Mouse (Mus musculus) spleen, embryonic (tissue): ENCODE results near the gene BC028528.
"Not testable (repeated sequence)": the region's sequence is repeated elsewhere in the genome, so short reads cannot be mapped to it uniquely, and the experiment has no call there.

ENCODE experiments used
- CTCF ChIA-PET: fragments of 350-600 bp; sonication (Branson Sonifier 250); formaldehyde crosslinking; loops from one replicate; lab custom pipeline; 2022; lab: Charles Lee

BC028528 gene

DNA sequence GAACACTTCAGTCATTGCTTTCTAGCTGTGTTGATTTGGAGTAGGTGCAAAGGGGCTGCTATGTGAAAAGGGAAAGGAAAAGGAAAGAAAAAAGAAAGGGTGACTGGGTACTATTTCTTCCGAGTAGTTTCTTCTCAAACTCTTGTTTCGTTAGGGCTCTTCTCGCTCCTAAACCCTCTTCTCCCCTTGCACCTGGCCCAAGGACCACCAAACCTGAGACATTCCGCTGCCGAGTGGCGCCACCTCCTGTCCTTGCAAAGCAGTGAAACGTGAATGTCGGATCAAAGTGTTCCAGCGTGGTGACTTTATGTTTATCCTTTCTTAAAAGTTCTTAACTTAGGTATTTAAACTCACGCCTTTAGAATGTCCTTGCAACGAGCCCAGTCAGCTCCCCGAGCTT is 15.1 kb upstream of the BC028528 start:
- CTCF ChIA-PET: interaction anchor here (0.7 to 1.6 kb wide), 3 partner anchors 24 to 253 kb away, joined by 3 to 10 read pairs (median 3); partner anchors contain the start of gene Ciart

DNA sequence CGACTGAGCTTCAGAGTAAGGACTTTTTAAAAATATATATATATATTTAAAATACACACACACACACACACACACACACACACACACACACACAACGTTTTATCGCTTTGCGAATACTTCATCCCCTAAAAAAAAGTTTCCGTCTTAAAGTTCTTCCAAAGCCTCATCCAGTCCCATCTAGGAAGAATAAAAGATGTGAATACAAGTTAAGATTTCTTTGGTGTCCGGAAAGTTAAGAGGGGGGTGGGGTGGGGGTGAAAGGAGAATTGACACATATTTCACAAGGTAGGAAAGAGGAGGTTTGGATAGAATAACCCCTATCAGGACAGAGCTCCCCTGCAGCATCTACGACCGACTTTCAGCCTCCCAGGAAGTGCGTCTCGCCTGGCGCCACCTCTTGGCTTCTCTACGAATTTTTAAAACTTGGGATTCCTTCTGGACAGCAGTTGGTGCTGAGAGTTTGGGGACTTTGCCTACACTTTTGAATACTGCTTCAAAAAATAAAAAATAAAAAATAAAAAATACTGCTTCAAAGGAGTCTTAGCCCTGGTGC is 14.2 kb upstream of the BC028528 start:
- CTCF ChIA-PET: interaction anchor here (0.5 to 1.6 kb wide), 8 partner anchors 20 to 254 kb away, joined by 3 to 10 read pairs (median 6); partner anchors contain the start of gene Ciart

DNA sequence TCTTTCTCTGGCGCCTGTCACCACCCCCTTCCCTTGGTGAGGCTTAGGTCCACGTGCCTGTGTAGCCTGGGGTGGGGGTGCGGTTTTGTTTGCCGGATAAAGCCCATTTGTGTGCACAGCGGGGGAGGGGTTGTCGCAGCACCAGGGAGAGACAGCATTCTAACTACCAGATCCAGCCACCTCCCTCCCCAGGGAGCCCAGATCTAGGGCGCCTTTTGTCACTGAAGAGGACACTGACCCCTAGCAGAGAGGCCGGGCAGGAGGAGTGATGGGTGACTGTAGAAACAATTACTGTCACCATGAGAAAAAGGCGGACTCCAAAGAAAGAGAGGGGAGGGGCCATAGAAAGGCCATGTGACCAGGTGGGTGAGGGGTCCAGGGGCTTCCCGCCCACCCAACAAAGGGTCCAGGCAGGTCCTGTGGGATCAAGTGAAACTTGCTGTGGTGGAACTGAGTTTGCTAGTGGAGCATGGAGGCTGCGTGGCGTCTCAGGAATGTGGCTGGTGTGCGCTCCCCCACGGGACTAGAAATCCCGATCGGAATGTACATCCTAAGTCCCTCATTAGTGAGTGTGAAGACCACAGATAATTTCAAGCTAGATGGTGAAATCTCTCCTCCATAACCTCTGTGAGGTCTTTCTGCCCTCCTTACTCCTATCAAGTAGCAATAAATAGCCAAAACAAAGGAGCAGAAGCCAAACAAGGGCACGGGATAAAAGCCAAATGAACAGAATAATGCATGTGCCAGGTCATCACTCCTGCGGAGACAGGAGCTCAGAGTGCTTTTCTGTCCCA is 13.5 kb upstream of the BC028528 start:
- CTCF ChIA-PET: interaction anchor here (0.5 to 1.6 kb wide), 7 partner anchors 21 to 101 kb away, joined by 3 to 10 read pairs (median 6); partner anchors contain the start of gene Ciart

DNA sequence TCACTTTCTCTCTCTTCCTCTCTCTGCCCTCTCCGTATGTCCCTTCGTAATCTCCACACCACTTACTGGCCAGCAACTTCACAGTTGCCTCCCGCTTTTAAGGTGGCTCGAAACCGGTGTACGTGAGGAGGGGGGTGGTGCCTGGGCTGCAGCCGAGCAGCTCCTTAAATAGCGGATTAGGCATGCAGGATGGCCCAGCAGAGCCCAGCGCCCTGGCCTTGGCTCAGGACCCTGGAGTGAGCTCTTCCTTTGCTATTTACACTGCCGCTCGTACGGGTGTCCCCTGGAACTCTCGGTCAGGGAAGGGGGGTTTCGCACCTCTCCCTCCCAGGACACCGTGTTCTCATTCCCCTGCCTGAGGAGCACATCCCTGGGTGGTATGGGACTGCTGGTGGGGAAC is 12.8 kb upstream of the BC028528 start, which contains the start of gene Car14:
TSS of gene Car14 (minus strand) at position 124 of the 400 bp plus-strand sequence.
- CTCF ChIA-PET: no interaction called here

DNA sequence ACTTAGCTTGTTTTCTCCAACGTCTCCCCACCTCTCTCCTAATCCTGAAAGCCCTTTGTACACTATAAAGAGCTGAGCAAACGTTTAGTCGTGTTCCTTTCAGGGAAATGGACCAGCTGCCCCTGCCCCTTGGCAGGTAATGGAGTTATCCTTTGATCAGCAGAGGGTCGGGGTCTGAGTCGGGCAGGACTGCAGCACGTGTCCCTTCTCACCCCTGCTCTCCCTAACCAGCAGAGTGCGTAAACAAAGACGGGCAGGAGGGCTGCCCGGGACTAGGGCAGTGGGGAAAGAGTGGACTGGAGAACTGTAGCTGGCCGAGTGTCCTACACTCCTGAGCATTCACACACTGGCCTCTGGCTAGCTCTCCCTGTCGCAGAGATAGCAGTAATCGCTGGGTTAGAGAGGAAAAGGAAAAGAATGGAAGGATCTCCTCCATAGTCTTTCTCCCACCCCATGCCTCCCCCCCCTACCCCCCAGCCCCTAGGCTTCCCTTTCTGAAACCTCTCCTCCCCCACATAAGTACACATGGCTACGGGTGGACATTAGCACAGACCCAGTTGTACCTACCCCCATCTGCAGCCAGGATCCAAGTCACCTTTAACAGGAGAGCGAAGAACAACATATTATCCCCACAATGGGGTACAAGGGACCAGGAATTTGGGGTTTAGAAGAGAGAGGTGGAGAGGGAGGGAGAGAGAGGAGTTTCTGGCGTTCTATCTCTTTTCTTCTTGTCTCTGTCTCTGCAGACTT is 12.1 kb upstream of the BC028528 start:
- CTCF ChIA-PET: no interaction called here

DNA sequence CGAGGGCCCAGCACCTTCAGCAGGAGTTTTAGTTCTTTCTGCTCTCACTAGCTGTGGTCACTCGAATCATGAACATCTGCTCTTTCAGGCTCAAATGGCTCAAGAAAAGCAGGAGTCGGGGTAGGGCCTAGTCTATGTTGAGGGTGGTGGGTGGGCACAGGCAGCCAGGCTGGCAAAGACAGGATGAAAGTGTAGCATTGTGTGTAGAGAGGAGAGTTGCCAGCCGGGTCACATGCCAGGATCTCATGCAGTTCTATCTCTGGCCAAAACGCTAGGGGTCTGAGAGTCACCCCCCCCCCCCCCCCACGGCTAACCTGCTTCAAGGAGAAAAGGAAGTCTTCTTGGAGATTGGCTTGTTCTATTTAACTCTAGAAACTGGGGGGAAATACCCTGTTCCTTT is 10.8 kb upstream of the BC028528 start:
- CTCF ChIA-PET: interaction anchor here (0.7 kb wide), 1 partner anchor 195 kb away, joined by 3 read pairs; no protein-coding TSS in a partner anchor

DNA sequence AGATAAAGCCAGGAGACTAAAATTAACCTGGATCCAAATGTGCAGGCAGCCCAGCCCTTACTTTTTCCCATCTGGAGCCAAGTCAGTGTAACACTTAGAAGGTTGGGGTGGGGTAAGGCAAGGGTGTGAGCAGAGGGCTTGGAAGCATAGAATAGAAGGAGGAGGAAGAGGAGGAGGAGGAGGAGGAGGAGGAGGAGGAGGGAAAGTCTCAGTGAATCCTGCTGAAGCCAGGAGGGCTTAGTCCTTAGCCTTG is 10.5 kb upstream of the BC028528 start:
- CTCF ChIA-PET: no interaction called here

DNA sequence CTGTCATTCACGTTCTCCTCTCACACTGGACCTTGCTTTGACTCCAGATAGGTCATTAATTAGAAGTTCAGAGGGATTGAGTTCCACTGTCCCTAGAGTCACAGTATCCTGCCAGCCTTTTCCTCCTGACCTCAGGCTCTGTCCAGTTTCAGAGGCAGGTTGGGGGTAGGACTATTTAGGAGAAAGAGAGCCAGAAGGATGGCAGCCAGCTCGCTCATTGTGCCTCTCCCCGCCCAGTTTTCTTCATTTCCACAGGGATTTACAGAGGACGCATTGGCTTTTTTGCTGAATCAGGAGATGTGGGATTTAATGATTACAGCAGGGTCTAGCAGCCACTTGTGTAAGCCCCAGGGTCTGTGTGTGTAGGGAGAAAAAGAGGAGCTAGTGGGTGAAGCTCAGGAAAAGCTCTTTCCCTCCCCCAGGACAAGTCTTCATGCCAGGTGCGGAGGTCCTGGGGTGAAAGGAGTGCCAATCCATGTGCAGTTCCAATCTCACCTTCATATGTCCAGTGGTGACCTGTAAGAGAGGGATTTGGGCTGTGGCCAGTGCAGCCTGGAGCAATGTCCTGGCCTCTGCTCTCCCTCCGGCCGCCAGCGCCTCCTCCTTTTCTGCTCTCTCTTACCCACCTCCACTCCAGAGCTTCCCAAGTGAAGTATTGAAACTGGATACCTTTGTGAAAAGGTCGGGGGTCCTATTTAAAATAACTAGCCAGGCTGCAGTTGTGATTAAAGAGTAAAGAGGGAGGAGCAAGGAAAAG is 10.0 kb upstream of the BC028528 start:
- CTCF ChIA-PET: no interaction called here

DNA sequence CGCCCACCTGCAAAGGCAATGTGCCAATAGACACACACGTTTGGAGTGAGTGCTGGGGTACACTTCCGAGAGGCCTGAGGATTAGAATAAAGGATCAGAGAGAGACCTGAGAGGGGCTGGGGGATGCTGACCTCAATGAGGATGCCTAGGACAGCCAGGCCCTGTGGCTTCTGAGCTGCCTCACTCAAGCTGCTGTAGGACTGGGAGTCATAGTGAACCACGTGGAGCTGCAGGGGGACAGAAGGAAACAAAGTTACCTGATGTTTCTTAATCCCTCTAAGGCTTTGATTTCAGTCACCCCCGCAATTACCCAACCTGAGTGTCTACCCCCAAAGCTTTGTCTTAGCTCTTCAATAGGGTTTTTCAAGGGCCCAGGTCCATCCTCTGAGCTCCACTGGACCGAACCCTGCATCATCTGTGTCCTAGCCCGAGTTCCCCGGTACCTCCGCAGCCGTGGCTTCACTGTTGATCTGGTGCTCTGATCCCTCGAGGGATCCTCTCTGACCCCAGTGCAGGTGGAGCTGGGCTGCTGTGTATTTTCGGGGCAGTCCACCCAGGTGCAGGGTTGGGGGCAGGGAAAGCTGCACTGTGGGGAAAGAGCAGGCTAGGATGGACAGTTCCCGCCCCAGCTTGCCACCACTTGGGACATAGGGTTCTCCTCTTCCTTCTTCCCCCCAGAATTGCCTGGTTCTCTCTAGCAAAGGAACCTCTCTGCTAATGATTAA is 8.2 kb upstream of the BC028528 start:
- CTCF ChIA-PET: no interaction called here

DNA sequence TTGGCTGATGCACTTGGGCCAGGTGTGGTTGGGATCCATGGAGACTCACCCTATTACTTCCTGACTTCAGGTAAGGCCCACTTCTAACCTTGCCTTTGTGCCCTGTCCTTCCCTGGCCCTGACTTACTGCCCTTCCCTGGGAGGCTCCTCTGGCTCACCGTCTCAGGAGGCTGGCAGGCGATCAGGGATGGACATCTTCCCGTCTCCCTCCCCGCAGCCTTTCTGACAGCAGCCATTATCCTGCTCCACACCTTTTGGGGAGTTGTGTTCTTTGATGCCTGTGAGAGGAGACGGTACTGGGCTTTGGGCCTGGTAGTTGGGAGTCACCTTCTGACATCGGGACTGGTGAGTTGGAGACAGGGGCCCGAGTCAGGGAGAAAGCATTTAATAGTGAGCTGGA is 3.7 kb upstream of the BC028528 start:
- CTCF ChIA-PET: not testable (repeated sequence)

DNA sequence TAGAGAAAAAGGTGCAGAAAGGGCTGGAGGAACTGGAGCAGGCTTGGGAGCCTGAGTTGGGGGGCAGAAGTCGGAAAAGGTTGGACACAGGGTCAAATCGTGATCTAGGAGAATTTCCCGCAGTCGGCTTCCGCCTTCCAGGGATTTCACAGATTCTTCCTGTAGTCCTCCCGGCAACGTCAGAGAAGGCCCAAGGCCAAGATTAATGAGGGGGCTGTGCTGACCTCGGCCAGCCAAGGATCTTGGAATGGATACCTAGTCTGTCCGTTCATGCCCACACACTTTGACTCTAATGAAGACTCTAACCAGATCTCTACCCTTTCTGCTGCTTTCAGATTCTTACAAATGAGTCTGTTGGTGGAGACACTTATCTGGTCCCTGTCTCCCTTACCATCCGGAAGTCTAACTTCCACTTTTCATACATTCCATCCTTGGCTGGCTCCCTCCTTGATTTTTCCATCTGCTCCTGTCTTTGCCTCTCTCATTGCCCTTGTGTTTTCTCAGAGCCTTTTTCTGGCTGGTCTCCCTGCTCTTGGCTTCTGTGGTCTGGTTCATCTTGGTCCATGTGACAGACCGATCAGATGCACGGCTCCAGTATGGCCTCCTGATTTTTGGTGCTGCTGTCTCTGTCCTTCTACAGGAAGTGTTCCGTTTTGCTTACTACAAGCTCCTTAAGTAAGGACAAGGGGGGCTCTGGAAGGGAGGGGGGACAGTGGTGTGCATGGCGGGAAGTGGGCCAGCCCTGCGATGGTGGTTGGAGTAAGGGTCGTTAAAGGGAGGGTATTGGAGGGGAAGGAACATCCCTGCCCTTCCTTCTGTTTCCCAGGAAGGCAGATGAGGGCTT is 2.7 kb upstream of the BC028528 start:
- CTCF ChIA-PET: no interaction called here

DNA sequence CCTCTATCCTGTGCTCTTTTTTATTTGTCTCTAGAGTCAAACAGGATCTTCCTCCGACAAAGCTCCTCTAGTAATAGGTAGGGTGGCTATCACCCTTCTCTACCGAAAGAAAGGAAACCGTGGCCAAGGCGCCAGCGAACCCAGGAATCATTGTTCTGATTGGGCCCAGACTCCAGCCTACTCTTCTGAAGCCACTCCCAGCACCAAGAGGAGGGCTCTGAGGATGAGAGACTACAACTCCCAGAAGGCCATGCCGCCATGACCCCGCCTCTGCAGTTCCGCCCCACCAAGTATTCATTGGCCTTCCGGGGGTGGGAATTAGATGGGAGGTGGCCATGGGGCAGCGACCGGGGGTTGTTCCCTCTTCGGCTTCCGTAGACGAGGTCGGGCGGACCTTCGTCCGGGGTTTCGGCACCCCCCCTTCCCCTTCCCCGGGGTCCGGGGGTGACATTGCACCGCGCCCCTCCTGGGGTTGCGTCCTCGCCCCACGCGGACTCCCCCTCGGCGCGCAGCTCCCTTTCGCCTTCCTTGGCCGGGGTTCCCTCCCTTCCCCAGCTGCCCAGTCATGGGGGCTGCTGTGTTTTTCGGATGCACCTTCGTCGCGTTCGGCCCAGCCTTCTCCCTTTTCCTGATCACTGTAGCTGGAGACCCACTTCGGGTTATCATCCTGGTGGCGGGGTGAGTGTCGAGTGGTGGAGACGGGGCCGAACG is 2.0 kb upstream of the BC028528 start, which contains the start of gene Aph1a:
TSS of gene Aph1a (plus strand) at position 364 of the 711 bp plus-strand sequence.
- CTCF ChIA-PET: interaction anchor here (0.7 to 1.0 kb wide), 2 partner anchors 11 to 298 kb away, joined by 3 to 4 read pairs; partner anchors contain the start of gene Ciart

DNA sequence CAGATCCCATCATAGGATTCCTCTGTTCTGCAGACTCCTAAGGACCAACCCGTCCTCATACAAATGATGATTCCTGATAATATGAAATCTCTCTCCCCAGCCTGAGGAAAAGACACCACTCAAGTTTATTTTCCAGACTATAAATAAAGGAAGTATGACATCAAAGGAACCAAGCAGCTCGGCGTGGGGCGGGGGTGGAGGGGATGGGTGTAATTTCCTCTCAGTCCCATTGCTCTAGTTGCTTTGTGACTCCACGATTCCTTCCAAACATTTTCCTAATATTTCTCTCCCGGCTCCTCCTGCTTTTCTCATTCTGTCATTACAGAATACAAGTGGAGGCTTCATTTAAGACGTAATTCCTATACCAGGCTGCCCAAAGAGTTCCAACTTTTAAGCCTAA is 1.3 kb upstream of the BC028528 start:
- CTCF ChIA-PET: interaction anchor here (0.6 to 1.0 kb wide), 3 partner anchors 11 to 299 kb away, joined by 3 to 4 read pairs (median 4); partner anchors contain the start of gene Ciart

DNA sequence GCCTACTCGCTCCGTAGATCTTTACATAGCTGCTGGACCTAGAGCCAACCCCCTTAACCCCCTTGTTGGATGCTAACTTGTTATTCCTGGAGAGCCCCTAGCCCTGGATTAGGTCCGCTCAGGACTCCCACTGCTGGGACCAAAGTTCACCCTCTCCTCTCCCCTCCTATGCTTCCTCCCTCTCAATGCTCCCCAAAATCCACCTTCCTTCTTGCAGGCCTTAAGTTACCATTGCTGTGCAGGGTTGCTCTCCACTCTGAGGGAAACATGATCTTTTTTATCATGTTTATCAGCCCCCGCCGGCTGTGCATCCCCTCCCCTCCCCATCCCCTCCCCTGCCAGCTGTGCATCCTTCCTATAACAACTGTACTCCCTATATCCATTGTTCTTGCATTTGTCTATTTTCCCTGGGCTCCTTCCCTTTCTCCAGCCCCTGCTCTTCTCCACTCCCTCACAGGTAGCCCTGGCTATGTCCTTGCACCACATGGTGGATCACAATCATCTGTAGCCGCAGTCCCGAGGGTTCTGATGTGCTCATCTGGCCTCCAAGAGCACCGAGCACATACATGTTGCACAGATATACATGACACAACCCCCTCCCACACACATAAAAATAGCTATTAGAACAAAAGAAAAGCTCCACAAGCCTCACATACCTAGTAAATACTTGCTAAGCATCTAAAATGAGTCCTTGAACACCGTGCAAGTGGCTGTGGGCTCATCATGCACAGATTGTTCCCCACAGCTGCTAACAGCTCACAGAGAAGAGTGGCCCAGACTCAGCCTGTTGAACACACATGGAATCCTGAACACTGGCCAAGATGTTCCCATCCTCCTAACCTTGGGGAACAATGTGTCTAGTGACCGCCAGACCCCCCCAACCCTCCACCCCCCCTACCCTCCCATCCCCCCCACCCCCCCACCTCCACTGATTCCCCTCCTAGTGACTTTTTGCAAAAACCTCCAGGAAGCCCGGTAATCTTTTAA is 554 bp upstream of the BC028528 start:
- CTCF ChIA-PET: interaction anchor here (0.5 to 0.7 kb wide), 3 partner anchors 9 to 168 kb away, joined by 3 to 5 read pairs (median 4); partner anchors contain the start of gene Mrps21

DNA sequence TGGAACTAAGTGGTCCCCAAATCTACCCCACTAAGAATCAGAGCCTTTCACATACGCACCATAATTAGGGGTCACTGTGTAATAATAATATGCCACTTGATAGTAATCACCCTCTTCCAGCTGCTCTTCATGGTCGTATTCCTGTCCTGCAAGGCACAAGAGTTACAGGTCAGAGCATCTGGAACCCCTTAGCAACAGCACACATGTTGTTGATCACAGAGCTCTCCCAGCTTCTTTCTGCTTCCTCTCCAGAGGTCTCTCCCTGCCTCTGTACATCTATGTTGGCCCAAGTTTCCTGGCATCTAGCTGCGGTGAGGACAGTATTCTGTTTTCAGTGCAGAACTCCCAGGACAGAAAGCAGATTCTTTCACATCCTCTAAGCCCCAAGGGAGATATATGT is 2.1 kb downstream of the BC028528 start:
- CTCF ChIA-PET: interaction anchor here (0.6 kb wide), 1 partner anchor 212 kb away, joined by 3 read pairs; no protein-coding TSS in a partner anchor

DNA sequence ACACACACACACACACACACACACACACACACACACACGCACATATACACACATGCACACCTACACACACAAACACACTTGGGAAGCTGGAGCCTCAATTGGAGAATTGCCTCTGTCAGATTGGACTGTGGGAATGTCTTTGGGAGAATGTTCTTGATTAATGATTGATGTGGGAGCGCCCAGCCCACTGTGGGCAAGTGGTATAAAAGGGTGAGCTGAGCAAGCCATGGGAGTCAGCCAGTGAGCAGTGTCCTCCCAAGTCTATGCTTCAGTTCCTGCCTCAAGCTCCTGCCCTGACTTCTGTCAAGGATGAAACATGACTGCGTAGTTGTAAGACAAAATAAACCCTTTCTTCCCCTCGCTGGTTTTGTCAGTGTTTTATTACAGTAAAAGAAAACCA is 4.2 kb downstream of the BC028528 start:
- CTCF ChIA-PET: no interaction called here

DNA sequence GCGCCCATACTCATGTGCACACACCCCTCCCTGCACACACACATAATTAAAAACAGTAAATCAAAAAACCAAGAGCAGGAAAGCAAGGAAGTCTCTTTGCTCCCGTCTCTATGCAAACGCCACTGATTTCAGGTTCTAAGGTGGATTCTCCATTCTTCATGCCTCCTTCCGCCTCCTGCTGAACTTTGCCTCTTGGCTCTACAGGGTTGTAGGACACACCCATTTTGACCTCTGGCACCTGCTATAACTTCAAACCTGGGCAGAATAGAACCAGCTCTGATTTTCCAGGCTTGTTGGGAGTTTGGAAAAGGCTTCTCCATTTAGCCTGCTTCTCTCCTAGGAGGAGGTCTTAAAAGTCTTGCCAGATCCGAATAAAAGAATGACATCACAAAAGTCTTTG is 7.4 kb downstream of the BC028528 start:
- CTCF ChIA-PET: interaction anchor here (0.5 kb wide), 1 partner anchor 21 kb away, joined by 3 read pairs; no protein-coding TSS in a partner anchor
